Mouse (Mus musculus): ENCODE results near the gene Bicd2.

Gene Bicd2

DNA sequence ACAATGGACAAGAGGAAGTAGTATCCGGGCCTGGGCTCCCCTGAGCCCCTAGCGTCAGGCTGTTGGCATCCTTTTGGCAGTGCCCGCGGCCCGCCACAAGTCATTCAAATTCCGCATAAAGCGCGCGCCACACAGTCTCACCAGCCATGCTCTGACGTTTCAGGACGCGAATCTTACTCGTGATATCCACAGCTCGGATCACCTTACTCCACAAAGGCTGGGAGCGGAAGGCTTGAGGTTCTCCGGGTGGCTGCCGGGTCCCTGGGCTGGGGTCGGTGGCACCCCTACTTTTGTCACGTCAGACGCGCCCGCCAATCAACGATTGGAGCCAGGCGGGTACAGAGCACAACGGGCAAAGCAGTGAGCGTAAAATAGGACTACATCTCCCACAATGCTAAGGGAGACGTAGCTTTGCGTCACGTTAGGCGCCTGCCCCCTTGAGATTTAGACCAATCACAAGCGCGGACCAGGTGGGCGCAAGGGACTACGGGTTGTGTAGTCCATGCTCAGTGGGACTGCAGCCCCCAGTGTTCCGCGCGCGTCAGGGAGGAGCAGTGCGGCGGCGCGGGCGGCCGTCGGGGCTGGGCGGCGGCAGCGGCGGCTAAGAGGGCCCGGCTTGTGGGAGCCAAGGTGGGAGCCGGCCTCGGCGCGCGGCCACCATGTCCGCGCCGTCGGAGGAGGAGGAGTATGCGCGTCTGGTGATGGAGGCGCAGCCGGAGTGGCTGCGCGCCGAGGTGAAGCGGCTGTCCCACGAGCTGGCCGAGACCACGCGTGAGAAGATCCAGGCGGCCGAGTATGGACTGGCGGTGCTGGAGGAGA is at the start of gene Bicd2:
TSS of gene Bicd2 (plus strand) at position 574 of the 819 bp plus-strand sequence.
- peak; percentile 96 to 98 for DNase-seq

DNA sequence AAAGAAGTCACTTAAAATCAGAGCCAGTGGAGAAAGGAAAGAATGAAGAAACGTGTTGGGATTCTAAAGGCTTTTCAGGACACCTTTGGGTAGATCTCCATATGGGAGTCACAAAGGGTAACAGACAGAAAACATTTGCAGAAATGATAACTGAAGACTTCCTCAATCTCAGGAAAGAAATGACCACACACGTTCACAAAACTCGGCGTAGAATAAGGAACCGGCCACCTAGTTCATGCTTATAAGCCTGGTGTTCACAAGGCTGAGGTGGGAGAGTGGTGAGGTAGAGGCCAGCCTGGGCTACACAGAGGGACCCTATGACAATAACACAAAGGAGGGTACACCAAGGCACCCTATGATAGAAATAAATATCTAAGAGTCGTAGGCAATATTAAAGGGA is 49.4 kb upstream of the Bicd2 start:
- no peak for DNase-seq

DNA sequence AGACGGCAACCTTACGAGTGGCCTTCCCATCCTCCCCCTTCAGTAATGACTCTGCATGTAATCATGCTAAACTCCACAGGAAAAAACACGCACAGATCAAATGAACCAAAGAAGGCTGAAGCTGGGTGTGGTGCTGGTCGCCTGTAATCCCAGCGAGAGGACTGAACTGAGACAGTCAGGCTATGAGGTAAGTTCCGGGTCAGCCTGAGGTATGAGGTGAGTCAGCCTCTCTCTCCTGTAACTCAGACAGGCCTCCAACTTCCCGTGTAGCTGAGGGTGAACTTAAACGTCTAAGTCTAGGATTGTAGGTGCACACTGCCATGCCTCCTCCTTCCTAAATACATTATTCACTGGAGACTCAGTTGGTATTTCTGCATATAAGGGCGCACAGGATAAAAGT is 47.3 kb upstream of the Bicd2 start:
- DNase-seq = no peak

DNA sequence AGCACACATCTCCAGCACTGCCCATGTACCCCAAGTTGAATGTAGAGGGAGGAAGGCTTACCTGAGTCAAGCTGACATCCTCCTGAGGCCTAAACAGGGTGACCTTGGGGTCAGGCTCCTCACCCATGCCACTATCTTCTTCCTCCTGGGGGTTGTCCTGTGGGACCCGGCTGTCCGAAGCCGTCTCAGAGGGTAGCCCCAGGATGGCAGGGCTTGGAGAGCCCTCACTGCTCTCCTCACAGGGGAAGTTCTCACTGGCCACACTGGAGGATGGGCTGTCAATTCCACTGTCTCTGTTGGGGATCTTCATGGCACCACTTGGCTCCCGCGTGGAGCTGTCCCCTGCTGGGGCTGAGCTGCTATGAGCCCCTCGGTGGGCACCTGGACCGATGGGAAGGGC is 45.1 kb upstream of the Bicd2 start:
- no peak for DNase-seq

DNA sequence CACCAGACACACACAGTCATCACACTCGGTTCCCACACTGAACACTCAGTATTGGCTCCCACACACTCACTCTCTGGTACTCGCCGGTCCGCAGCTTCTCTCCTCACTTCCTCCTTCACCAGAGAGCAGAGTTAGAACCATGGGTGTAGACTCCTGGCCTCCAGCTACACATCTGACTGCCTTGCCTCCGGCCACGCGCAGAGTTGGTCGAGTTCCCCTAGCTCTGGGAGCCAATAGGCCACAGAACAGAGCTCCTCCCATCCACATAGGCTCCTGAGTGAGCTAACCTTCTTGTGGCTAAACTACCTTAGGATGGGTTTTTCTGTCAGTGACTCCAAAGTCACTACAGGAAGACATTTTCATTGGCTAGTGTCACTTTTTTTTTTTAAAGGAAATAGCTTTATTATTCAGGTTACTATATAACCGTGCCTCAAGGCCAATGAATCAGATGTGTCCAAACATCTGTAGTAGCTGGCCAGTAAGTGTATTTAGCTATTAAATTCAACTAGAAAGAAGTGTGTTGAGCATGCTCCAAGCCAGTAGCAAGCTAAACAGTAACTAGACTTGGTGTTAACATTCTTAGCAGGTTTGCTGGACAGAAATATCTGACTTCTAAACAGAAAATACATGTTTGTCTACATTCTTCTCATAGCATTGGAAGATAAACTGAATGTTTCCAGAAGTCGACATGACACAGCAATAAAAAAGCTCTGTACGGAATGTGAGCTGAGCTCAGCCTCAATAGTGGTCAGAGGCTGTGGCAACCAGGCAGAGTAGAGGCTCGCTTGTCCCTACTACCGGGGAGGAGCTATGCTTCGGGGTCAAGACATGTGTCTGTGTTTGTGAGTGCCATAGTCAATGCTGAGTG is 42.6 kb upstream of the Bicd2 start:
- peak; percentile 62 to 80 for DNase-seq

DNA sequence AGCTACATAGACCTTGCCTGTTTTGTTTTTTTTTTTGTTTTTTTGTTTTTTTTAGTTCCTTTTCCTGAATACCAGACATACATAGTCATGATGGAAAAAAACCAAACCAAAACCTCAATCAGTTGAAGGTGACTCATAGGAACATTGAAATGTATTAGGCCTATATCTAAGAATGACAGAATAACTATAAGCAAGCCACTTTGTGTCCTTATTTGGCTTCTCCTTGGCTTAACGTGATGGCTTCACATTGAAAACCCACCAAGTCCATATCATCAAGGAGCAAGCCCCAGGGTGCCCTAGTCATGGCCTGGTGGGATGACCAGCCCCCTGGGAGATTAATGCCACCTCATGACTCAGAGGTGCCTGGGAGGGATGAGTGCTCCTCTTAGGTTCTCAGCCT is 40.6 kb upstream of the Bicd2 start:
- no peak for DNase-seq

DNA sequence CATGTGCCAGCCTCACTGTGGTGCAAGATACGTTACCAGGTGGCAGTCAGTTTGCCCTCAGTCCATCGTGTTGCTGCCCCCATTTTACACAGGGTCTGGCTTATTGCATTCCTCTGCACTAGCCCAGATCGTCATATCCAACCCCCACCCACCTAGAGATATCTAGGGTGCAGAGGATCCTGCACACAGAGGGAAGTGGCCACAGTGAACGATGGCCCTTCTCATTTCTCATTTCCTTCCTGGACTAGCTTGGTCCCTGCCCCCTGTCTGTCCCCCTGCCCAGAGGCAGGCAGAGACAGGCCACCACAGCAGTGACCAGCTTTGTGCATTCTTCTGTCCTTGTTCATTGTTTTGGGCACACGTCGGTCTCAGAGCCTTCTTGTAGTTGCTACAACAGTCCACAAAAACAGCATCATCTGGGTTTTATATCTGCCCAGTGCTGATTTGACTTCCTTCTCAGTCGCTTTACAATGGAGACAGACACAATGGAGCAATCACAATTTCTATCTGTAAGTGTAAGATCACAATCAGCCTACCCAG is 34.5 kb upstream of the Bicd2 start:
- no peak for DNase-seq

DNA sequence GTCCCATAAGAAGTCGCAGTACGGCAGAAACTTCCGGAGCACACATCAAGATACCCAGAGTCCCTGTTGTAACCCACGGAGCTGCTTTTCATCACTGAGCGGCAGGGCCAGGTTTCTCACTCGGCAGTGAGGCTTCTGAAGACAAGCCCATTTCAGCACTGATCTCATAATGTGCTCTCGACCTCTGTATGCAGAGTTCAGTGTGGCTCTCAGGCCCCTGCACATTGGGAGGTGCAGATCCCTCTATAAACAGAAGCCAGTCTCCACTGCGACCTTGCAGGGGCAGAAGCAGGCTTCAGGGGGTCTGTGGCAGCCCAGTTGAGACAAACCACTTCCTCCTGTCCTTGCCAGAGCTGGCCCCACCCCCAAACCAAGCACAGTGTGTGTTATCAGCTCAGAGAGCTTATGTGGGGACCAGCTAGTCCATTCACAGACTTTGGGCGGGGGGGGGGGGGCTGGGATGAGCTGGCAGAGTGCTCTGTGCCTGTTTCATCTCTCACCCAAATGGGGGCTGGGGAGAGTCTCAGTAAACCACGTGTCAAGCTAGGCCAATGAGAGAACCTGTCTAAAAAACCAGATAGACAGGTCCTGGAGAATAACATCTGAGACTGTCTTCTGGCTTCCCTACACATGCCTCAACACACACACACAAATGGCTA is 33.9 kb upstream of the Bicd2 start:
- DNase-seq = no peak

DNA sequence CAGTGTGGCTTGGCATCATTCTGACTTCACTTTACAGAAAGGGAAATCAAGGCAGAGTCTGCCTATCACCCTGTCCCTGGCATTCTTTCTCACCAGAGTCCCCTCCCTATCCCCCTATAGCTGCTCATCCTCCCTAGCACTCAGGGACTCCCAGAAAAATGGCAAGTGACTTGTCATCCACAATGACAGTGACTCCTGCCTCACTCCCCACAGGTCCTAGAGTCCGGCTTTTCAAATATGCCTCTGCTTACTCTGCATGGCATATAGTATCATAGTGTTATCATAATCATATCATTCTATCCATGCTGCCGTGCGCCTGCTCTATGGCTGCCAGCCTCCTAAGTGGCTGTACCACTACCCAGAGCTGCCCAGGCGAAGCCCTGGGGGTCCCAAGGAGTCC is 33.2 kb upstream of the Bicd2 start:
- DNase-seq = no peak

DNA sequence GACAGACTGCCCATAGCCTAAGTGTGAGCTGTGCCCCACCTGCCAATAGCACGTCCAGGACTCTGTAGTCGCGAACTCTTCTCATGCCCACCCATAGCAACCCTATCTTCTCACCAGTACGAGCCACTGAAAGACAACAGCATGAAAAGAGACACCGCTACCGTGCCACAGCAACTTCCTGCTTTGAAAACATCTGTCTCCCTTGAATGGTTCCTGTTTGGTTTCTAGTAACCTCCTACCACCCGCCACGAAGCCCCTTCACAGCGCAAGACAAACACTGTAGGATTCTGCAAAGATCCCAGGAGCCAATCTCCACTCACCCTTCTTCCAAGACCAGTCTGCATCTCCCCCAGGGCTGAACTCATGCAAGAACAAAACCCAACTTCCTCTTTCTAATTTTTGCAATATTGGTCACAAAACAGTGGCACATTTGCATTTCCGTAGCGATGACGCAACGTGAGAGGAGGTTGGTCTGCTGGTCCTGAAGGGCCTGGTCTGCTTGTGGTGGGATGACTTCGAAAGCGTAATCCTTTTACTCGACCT is 32.5 kb upstream of the Bicd2 start:
- DNase-seq = no peak

DNA sequence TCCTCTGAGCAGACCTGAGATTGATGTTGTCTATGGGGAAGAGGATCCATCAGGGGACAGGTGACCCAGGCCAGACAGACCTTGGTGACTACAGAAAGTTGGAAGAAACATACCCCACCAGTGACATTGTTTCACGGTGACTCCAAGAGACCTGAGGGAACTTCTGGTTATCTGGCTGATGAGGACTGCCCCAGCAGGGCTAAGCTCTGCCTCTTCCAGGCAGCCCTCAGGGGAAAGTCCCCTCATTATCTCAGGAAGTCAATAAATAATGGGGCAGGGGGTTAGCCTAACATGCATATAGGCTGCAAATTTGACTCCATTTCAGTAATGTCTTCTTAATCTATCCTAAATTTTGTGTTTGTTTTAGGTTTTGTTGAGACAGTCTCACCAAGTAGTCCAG is 31.9 kb upstream of the Bicd2 start:
- DNase-seq = no peak

DNA sequence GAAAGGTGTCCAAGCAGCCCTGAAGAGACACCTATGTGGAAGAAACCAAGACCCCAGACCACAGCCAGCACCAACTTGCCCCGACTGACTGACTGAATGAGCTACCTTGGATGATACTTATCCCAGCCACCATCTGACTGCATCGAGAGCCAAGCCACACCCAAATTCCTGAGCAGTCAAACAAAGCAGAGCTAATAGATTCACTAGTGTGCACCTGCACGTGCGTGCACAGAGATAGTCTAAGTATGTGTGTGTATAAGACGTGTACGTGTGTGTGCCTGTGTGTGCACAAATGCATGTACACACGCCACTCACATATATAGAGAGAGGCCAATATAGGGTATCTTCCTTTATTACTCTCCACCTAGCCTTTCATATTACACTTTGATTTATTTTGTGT is 29.7 kb upstream of the Bicd2 start:
- no peak for DNase-seq

DNA sequence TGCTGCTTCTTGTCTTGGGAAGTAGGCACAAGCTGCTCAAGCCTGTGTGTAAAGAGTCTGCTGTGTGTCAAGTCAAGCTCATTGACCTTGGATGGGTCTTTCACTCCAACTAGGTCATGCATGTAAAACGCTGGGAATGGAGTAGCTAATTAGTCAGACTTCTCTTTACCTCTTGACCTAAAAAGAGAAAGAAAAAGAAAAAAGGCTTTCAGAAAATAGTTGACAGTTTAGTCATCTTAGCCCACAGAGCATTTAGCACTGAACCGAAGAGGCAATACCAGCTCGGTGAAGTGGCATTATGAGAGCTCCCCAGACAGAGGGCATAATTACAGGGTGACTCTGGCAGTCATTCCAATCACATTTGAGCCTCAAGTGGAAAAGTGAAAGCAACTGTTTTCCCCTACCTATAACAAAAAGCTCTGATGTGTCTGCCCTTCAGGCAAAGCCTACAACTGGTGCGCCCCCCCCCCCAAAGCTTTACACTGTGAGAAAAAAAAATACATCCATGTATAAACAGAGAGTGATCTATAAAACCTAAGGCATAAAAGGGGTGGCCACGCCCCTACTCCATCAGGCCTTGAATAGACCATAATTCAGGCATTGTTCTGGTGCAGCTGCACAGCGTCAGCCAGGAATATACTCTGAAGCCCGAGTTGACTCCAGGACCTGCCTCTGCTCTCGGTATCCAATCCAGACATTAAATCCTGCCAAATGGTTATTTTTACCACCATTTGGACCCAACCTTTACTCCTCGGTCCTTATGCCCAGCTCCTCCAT is 24.8 kb upstream of the Bicd2 start:
- DNase-seq = no peak

DNA sequence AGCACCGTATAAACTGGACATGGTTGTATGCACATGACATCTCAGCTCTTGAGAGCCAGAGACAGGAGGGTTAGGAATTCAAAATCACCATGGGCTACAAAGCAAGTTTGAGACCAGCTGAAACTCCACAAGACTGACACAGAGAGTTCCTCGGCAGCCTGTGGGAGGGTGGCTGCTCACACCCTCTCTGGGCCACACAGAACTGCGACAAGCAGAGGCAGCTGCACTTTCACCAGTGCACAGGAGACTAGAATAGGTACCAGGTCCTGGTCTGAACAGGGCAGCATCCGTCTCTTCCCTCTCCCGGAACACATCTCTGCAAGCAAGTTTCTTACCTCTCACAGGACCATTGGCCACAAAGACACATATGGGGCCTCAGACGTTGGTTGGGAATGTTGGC is 23.9 kb upstream of the Bicd2 start:
- no peak for DNase-seq

DNA sequence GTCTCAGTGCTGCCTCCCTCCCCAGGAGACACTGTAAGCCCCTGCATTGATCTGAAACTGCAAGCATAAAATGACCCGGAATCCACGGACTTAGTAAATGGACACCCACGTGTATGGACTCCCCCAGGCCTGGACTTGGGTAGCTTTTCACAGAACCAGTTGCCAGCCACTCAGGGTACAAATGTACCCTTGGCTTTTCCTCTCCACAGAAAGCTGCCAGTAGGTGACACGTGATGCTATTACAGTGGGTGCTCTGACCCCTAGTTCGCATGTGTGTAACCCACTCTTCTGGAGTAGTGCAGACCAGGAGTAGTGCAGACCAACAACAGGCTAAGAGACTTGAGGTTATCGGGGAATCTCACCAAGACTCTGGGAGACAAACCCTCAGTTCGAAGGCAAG is 23.5 kb upstream of the Bicd2 start:
- no peak for DNase-seq

DNA sequence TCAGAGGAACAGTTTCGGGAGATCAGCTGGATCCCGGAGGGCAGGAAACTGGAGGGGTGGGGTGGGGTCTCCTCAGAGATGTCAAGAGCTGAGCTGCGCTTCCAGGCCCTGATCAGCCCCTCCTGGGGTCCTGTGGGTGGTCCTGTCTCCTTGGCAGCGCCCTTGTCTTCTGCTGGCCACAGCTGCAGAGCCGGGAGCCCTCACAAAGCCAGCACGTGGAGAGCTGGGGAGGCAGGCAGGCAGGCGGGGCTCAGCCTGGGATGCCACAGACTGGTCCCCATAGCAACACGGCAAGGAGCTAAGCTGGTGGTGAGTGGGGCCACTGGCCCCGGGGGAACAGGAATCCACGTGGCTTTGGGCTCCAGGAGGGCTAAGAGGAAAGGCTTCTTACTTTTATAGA is 21.3 kb upstream of the Bicd2 start, which contains the start of gene Fgd3:
TSS of gene Fgd3 (minus strand) at position 272 of the 400 bp plus-strand sequence.
- peak in 1 of 2 experiments; percentile 20 for DNase-seq

DNA sequence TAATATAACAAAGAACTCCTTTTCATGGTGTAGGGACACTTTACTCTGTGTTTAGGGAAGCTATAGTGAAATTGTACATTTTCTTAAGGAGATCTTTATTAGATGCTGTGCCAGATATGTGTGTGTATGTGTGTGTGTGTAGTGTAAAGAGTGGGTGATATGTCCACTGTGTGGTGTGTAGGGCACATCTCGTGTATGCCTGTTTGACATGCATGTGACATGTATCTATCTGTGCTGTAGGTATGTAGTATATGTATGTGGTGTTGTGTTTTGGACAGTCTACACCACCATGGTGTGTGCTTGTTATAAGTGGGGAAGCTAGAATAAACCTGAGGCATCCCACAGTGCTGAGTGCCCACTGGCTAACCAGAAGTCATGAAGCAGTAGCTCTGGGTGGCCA is 20.9 kb upstream of the Bicd2 start:
- DNase-seq = no peak

DNA sequence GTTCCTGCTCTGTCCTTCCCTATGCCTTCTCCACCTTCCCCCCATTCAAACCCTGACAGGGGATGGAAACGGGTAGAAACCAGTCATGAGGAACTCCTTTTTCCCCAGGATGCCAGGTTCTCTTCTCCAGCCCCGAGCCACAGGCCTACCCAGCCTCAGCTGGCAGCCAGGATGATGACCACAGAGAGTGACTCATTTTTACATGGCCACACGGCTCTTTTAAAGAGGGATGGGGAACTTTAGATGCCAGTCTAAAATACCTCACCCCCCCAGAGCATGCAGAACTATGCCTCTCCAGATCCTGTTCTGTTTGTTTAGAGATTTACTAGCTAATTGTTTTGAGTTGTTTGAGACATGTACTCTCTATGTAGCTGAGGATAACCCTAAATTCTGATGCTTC is 19.9 kb upstream of the Bicd2 start:
- no peak for DNase-seq

DNA sequence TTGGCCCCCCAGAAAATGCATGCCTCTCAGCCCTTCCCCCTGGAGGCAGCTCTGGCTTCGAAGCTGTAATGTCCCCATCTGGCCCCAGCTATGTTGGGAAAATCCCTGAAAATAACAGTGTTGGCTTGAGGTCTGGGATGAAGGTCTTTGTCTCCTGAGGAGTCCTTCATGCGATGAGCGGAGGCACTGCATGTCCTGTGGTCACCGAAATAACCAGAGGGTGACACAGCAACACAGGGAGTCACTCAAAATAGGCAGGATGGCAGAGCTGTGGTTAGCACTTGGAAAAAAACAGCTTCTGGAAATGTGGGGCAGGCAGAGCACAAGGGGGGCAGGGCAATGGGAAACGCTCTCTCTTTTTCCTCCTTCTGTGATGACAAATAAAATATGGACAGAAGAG is 19.2 kb upstream of the Bicd2 start:
- DNase-seq = no peak

DNA sequence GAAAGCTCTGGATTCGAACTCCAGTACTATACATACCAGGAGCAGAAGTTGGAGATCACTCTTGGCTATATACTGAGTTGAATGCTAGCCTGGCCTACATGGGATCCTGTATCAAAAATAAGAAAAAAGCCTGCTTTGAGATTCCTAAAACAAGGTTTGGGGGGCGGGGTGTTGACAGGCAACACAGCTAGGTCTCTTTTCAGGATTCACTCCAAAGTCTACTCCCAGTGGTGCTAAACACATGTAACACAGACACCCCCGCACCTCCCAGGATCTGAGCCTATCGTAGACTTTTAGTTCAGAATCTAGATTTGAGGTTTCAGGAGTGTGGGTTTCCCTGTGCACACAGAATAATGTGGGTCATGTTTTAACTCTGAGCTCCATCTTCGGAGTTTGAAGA is 18.6 kb upstream of the Bicd2 start:
- no peak for DNase-seq

DNA sequence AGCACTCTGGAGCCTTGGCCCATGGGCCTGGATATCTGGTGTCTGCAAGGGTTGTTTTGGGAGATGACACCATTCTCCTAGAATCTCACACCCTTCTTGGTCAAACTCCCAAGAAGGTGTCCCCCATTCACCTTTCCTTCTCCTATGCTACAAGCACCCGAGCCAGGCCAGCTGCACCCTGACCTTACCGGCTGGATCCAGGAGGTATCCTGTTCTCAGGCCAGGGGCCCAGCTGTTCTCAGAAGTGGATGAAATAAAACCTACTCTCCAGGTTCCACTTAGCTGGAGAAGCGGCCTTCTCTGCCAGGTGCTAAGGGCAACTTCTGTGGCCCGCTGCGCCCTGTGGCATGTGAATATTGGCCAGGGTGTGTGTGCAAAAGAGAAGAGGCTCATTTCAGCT is 16.5 kb upstream of the Bicd2 start:
- peak; percentile 34 to 47 for DNase-seq
